Mouse (Mus musculus) adrenal gland (tissue): ENCODE data around the gene Nusap1.

Experiments
- intact Hi-C: fragments of 180-260 bp; cut with DNase I; formaldehyde crosslinking; loops from one replicate; pipeline ENCODE4 v1.15.1; 2025

The Nusap1 gene

GRCm38 (mm10) chr2:119641214-119641912 is 23.3 kb downstream of the Nusap1 start:
- intact Hi-C loops = no loop called here

GRCm38 (mm10) chr2:119644254-119644653 is 26.2 kb downstream of the Nusap1 start:
- intact Hi-C loops = no loop called here

DNA sequence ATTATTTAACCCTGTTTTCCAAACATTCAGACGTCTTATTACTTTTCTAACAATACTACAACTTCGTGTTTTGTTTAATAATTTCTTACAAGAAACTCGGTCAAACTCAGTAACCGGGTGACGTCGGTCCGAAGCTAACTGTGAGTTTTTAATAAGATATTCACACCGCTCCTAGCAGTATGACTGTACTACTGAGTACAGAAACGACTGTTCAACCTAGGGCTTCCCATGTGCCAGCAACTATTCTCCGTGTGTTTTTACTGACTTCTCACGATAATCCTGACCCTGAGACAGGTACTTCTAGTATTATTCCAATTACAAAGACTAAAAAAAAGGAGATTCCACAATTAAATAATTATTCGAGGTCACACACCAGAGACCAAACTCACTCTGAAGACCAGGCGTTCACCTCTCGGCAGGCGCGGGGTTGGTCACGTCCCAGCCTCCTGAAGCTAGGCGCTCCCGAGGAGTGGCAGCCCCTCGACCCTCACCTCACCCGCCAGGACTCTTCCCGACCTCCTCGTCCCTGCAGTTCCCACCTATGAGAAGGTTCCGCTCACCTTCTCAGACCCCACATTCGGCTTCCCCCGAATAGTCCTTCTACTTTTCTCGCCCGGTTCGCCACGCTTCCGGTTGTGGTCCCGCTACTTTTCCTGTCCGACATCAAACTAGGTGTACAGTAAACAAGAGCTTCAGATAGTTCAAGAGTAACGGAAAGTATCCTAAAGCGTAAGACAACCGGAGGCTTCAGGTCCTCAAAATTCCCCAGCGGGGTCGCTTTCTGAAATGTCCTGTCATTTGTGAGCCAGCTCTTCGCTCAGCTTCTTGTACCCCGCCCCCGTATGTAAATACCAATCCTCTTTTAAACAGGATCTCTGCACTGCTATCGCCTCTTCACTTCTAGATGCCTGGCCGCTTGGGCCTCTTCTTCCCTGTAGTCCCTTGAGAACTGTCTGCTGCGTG is 44.4 kb downstream of the Nusap1 start, which contains the start of gene Ndufaf1:
TSS of gene Ndufaf1 (minus strand) at position 608 of the 963 bp plus-strand sequence.
- intact Hi-C loops = loop anchor here (5.0 to 10.0 kb wide), 2 partner anchors 48 to 120 kb away; partner anchors contain the start of genes Nusap1 and Oip5

- intact Hi-C loops = loop anchor here (10.0 kb wide), 1 partner anchor 51 kb away; the partner anchor contains the start of genes Nusap1 and Oip5
These were observed 47.6 kb downstream of the Nusap1 start for GRCm38 (mm10) chr2:119665744-119666143.

DNA sequence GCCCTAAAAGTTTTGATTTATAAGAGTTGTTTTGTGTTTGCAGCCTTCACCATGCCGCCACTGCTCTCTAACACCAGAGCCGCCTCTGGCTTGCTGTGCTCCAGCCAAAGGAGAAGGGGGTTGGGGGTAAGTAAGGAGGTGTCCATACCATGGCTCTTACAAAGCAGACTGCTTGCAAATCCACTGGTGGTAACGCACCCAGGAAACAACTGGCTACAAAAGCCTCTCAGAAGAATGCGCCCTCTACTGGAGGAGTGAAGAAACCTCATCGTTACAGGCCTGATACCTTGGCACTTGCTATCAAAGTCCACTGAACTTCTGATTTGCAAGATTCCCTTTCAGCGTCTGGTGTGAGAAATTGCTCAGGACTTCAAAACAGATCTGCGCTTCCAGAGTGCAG is 50.9 kb downstream of the Nusap1 start:
- intact Hi-C loops = loop anchor here (10.0 kb wide), 1 partner anchor 54 kb away; the partner anchor contains the start of genes Nusap1 and Oip5

DNA sequence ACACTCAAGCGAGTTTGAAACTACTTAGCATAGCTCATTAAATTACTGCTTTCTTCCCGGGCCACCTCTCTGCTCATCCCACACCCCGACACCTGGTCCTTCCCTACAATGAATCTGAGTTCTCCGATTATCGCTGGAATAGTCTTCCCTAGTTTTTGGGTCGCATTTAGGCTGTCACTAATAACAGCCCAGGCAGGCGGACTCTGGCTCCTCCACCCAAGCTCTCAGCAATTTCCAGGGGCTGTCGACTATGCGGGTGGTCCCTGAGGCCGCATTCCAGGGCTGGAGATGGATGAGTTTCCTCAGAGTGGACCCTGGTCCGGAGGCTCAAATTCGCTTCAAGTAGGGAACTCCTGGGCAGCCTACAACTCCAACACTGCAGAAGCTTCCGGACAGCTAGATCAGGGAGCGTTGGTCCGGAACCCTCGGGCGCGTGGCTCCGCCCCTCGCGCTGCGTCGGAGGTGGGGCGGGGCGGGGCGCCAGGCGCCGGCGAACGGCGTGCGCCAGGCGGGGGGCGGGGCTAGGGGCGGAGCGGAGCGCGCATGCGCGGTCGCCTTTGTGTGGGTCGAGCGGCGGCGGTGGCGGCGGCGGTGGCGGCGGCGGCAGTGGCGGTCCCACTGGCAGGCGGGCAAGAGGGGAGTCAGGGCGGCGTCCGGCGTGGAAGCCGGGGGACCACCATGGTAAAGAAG is 56.6 kb downstream of the Nusap1 start, which contains the start of gene Rtf1:
TSS of gene Rtf1 (plus strand) at position 544 of the 690 bp plus-strand sequence.
- intact Hi-C loops = loop anchor here (5.0 kb wide), 1 partner anchor 68 kb away; the partner anchor contains the start of gene Itpka

GRCm38 (mm10) chr2:119675215-119675784 is 57.2 kb downstream of the Nusap1 start:
- intact Hi-C loops = loop anchor here (5.0 kb wide), 1 partner anchor 67 kb away; the partner anchor contains the start of gene Itpka

GRCm38 (mm10) chr2:119675831-119676230 is 57.7 kb downstream of the Nusap1 start:
- intact Hi-C loops = loop anchor here (5.0 kb wide), 1 partner anchor 66 kb away; the partner anchor contains the start of gene Itpka

- intact Hi-C loops = no loop called here
These were observed 65.6 kb downstream of the Nusap1 start for GRCm38 (mm10) chr2:119683706-119684105.

DNA sequence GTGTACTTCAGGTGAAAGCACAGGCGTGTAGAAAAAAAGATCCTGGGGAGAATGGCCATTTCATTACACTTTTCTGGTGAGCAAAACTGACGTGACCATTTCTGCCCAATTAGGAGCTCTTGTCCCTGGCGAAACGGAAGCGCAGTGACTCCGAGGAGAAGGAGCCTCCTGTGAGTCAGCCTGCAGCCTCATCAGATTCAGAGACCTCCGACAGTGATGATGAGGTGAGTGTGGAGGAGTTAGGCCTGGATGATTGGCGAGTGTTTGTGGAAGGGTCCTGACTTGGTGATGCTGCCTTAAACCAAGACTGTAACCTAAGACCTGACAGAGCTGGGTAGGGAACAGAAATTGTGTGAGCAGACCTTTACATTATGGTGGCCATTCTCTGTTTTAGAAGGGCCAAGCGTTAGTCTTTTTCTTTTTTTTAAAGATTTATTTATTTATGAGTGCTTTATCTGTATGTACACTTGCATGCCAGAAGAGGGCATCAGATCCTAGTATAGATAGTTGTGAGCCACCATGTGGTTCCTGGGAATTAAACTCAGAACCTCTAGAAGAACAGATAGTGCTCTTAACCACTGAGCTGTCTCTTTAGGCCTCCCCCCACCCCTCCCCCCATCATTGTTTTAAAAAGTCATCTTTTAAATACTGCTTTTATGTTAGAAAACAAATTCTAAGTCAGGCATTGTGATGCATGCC is 74.1 kb downstream of the Nusap1 start:
- intact Hi-C loops = no loop called here

DNA sequence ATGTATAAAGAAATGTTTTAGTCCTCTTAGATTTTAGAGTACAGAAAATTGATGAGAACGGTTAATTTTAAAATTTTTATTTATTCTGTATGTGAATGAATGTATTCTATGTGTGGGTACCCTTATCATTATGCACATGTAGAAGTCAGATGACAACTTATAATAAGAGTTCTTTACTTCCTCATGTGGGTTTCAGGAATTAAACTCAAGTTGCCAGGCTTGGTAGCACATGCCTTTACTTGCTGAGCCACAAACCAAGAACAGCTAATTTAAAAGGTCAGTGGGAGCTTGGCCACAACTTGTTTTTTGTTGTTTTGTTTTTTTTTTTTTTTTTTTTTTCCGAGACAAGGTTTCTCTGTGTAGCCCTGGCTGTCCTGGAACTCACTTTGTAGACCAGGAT is 76.7 kb downstream of the Nusap1 start:
- intact Hi-C loops = no loop called here

DNA sequence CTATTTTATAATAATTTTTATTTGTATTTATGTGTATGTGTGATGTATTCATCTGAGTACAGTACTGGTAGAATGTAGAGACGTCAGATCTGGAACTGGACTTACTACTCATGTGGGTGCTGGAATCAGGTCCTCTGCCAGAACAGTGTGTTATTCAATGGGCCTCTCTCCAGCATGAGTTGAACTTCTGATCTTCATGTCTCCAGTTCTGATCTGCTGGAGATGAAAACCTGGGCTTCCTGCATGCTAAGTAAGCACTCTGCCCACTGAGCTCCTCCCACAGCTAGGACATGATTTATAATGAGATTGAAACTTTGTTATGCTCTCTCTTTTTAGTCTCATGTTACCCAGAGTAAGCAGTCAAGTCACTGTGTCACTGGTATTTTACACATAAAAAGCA is 78.0 kb downstream of the Nusap1 start:
- intact Hi-C loops = no loop called here

- intact Hi-C loops = no loop called here
These were observed 80.4 kb downstream of the Nusap1 start for GRCm38 (mm10) chr2:119698472-119698871.

DNA sequence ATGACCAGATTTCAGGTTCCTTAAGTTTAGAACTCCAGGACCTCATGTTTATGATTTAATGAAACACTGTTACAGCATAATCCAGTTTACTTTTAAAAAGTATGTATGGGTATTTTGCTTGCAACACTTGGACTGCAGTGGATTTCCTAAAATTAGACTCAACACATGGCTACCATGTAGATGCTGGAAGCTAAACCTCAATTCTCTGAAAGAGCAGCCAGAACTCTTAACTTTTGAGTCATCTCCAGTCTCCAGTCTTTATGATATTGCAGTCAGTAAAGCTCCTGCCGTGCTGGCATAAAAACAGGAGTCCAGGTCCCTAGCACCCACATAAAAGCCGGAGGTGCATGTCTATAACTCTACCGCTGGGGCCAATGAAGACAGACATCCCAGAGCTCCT is 81.9 kb downstream of the Nusap1 start:
- intact Hi-C loops = no loop called here
